Mouse (Mus musculus) ES-E14 (cell line): Measurements from ENCODE around the gene Mettl21e.

Experiments
- CHD2 ChIP-seq: IDR thresholded peaks from 2 replicates; pipeline ENCODE4 v1.6.1; 2014; ENCODE audit warnings: mild to moderate bottlenecking, low read depth, low read length, inconsistent platforms
- HCFC1 ChIP-seq: IDR thresholded peaks from 2 replicates; pipeline ENCODE4 v1.6.1; 2012; ENCODE audit warnings: low read length, inconsistent platforms, borderline replicate concordance; ENCODE audit not compliant: insufficient read depth
- MAFK ChIP-seq: IDR thresholded peaks from 2 replicates; pipeline ENCODE4 v1.6.1; 2014; ENCODE audit warnings: mild to moderate bottlenecking, low read depth, low read length, inconsistent platforms; ENCODE audit not compliant: insufficient read depth
- ZNF384 ChIP-seq: IDR thresholded peaks from 2 replicates; pipeline ENCODE4 v1.6.1; 2012; ENCODE audit warnings: low read depth, low read length, inconsistent platforms

DNA sequence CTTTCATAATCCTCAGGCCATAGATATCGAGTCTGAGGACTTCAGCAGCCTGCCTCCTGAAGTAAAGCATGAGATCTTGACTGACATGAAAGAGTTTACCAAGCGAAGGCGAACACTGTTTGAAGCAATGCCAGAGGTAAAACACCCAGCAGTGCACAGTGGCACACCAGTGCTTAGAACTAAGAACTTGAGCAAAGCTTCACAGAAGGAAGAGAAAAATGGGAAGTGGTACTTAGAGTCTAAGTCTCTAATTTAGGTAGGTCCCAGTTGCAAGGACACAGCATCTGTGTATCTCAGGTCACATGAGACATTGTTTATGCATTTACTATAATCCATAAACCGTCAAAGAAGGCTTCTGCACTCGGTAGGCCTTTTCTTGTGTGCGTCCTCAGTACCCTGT lies 56.9 kb downstream of the Mettl21e start:
- TF ChIP-seq ZNF384 (no peak), MAFK (no peak), CHD2 (no peak), HCFC1 (no peak)
